Mouse (Mus musculus): ENCODE measurements at regions not wholly inside any gene's neighbourhood (a gene's known extent, or its start where the extent isn't known, plus 50 kb on each side); places are given as distances from the start of the nearest gene placed in this dataset.
A peak's percentile ranks its signal among the peaks of the same experiment; 100 is the strongest.

DNA sequence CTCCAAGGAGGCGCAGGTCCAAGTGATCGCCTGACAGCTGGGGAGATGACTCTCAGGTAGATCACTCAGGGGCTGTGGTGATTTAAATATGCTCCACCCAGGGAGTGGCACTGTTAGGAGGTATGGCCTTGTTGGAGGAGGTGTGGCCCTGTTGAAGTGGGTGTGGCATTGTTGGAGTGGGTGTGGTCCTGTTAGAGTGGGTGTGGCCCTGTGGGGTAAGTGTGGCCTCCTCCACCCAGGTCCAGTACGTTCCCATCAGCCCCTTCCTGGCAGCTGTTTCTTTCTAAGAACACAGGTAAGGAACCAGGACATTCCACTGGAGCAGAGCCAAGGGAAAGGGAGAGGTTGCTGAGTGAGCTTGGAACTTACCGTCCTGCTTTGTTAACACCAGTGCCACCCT, 125.1 kb downstream of the Cryba4 start:
- intact Hi-C loops (cut with DNase I) = no loop called here
- no peak for DNase-seq (ENCODE audit: low spot score in 2 of 2)

DNA sequence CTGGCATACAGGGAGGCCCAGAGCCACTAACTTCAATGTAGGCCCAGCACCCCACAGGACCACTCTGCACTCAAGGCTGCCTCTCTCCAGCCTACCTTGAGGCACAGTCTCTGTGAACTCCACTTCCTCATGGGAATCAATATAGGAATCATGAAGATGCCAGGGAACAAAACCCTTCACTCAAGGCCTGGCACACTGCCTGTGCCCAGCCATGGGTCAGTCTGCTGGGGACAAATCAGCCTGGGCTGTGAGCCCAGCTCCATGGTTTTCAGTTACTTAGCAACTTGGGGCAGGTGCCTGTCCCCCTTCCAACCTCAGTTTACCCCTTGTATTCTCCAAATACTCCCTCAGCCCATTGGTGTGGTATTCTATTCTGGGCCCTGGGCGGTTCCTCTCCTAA, 119.6 kb downstream of the Cryba4 start:
- intact Hi-C loops (cut with DNase I) = no loop called here
- peak; percentile 20 to 31 for DNase-seq (ENCODE audit: low spot score in 2 of 2)

DNA sequence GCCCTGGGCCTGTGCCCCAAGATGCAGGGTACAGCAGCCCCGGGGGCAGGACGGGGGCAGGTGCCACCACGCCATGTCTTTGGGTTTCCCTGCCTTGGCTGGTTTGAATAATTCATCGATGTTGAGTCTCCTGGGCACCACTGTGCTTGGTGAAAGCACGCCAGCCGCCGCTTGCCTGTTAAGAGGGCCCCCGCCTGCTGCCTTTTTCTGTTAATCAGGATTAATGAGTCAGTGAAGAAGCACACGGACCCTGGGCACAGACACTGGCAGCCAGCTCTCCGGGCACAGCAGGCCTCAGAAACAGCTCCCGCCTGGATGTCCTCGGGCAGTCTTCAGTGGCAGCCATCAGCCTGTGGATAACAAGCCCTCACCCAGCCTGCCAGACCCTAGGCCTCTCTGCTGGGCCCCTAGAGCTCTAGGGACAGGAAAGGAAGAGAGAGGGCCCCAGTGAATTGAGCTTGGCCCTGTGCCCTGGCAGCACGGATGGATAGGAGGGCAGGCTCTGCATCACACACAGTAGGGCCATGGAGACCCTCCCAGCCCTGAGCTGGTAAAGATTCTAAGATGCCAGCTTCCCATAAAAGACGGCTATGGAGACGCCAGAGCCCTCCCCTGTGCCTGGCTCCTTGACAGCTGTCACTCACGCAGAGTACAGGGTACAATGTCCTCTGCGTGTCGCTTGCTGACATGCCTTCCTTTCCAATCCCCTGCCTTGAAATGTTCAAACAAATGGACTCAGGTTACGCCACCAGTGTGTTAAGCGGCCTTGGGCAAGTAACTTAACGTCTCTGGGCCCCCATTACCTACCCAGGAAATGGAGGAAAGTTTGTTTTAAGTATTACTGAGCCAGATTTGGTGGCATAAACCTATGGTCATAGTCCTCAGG, 118.4 kb downstream of the Cryba4 start:
- DNase-seq (ENCODE audit: low spot score in 2 of 2) = peak; percentile 49 to 55
- intact Hi-C loops (cut with DNase I) = no loop called here

DNA sequence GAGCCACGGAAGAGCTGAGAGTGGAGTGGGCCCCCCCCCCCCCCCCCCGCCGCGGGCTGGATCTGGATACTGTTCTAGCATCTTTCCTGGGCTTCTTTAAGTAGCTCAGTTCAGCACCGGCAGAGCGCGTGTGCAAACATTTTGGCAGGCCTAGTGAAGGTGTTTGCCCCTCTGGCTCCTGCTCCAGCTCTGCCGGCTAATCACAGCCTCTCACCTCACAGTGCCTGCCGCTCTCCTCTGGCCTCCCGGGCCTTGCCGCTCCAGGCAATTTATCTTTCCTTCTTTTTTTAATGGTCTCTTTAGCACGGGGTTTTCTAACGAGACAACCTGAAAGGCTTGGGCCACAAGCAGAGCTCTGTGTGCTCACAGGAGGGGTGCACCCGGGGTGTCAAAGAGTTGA, 115.7 kb downstream of the Cryba4 start:
- intact Hi-C loops (cut with DNase I) = no loop called here
- no peak for DNase-seq (ENCODE audit: low spot score in 2 of 2)

DNA sequence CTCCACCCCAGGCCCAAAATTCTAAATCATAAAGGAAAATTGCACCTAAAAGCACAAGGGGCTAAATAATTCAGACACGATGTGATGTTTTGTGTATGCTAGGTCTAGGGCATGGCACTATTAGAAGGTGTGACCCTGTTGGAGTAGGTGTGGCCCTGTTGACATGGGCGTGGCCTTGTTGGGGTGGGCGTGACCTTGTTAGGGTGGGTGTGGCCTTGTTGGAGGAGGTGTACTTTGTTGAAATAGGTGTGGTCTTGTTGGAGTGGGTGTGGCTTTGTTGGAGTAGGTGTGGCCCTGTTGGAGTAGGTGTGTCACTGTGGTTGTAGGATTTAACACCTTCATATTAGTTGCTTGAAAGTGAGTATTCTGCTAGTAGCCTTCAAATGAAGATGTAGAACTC, 114.1 kb downstream of the Cryba4 start:
- intact Hi-C loops (cut with DNase I) = no loop called here
- no peak for DNase-seq (ENCODE audit: low spot score in 2 of 2)

DNA sequence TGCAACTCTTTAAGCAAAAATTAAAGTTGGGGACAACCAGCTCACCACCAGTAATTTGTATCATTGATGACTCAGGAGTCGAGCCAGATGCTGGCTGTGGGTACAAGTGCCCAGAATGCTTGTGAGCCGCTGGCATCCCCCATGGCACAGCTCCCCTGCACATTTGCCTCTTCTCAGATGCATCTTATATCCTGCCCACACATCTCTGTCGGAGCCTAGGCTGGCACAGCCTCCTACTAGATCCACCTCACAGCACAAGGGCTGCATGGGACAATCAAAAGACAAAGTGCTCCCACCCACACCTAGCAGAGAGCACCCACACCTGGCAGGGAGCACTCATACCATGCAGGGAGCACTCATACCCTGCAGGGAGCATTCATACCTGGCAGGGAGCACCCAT, 109.6 kb downstream of the Cryba4 start:
- peak; percentile 17 for DNase-seq (ENCODE audit: low spot score in 2 of 2)
- intact Hi-C loops (cut with DNase I) = no loop called here

DNA sequence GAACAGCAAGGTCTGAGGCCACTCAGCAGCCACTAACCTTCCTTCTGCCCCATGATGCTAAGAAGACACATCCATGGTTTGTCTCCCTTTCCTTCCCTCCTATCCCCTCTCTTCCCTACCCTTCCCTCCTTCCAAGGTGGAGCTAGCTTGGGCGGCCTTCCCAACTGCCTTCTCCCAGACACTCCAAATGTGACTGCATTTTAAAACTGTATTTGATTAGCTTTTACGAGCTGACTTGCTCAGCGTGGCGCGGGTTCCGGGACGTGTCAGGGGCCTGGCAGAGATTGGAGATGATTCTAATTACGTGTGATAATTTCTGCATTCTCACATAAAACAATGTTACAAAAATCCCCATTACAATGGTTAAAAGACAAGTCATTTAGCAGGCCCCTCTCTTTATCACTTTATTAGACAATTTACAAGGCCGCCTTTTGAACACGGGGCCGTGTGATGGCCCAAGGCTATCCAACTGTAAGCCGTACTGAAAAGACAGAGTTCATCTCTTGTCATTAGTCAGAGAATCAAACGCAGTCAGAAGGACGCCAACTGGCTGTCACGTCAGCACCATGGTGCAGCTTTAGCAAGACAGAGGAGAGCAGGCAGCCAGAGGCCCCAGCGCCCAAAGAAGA, 108.2 kb downstream of the Cryba4 start:
- DNase-seq (ENCODE audit: low spot score in 2 of 2) = no peak
- intact Hi-C loops (cut with DNase I) = no loop called here

DNA sequence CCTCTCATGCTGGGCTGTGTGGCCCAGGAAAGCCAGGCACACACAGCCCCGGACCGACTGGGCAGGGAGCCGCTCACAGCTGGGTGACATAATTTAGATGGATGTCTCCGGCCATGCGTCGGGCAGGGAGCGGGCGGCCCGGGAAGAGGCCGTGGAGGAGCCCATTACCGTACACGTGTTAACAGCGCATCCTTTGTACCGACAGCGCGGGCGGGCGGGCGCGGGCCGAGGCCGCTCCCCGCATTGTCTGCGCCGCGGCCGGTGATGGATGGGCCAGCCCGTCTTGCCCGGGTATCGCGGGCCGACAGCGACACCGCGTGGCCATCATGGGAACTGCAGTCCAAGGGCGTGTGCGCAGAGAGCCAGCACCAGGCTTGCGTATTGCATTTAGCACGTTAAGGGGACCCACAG, 98.6 kb downstream of the Cryba4 start:
- peak; percentile 75 to 89 for DNase-seq (ENCODE audit: low spot score in 2 of 2)
- intact Hi-C loops (cut with DNase I) = loop anchor here (2.0 to 10.0 kb wide), 2 partner anchors 739 to 879 kb away; no protein-coding TSS in a partner anchor

DNA sequence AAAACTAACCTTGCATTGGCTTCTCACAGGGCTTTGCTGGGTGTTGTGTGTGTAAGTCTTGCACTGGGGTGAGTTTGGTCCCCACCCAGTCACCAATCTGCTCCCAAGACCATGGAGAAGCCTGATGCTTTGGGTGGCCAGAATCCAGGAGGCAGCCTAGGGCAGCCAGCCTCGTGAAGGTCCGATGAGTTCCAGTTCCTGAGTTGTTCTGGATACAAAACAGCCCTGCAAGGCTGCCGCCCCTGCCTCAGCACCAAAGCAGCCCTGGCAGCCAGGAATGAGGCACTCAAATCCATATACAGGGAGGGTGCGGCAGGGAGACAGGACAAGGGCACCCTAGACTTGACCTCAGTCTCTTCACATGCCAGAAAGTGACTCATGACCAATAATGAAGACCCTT, 97.7 kb downstream of the Cryba4 start:
- DNase-seq (ENCODE audit: low spot score in 2 of 2) = no peak
- intact Hi-C loops (cut with DNase I) = loop anchor here (10.0 kb wide), 1 partner anchor 880 kb away; no protein-coding TSS in a partner anchor

DNA sequence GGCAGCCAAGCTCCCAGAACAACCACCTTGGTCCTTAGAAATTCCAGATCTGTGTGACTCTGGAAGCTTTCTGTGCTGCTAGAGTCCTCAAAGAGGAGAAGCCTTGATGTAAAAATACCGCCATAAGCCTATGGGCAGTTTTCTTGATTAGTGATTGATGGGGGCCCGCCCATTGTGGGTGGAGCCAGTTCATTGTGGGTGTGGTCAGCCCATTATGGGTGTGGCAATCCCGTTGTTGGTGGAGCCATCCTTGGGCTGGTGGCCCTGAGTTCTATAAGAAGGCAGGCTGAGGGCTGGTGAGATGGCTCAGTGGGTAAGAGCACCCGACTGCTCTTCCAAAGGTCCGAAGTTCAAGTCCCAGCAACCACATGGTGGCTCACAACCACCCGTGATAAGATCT, 97.3 kb downstream of the Cryba4 start:
- intact Hi-C loops (cut with DNase I) = loop anchor here (10.0 kb wide), 1 partner anchor 880 kb away; no protein-coding TSS in a partner anchor
- DNase-seq (ENCODE audit: low spot score in 2 of 2) = no peak

DNA sequence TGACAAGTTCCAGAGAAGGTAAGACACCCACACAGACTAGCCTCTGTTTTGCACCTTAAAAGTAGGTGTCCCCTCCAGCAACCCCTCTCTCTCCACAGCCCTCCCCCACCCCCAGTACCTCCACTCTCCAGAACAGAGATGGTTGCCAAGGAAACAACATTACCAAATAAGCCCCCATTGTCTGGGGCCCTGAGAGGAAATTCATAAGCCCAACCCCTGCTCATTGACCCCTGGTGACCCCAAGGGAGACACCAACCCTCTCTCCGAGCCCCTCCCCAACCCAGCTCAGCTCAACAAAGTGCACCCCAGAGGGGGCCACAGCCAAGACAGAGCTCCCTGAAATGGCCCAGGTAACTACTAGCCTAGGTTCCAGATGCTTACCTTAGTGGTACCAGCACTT, 96.3 kb downstream of the Cryba4 start:
- intact Hi-C loops (cut with DNase I) = loop anchor here (10.0 kb wide), 1 partner anchor 881 kb away; no protein-coding TSS in a partner anchor
- no peak for DNase-seq (ENCODE audit: low spot score in 2 of 2)

DNA sequence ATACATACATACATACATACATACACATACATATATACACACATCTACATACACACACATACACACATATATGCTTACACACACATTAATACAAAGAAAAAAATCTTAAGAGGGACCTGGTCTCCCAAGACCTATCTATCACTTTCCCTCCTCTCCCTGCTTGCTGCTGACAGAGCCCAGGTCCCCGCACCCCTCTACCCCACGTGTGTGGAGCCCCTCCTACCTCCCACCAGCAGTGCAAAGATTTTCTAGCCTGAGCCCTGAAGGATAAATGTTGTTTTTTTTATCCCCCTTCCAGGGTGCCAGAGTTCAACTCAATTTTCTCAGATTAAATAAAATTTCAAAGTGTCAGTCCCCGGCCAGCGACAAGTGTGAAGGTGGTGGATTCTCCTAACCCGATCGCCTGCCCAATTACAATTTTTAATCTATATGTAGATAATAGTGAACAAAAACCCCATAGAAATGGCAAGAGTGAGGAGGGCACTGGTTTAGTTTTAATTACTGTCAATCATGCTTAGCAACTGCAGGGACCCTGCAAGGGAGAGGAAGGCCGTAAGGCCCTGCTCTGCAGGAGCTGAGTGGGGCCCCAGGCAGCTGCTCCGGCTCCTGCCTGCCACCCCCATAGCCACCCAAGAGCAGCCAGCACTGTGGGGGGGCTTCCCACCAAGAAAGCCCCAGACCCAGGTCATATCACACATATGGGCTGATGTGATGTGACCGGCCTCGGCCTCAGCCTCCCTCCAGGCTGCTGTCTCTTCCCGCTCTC, 85.7 kb downstream of the Cryba4 start:
- intact Hi-C loops (cut with DNase I) = no loop called here
- DNase-seq (ENCODE audit: low spot score in 2 of 2) = no peak

DNA sequence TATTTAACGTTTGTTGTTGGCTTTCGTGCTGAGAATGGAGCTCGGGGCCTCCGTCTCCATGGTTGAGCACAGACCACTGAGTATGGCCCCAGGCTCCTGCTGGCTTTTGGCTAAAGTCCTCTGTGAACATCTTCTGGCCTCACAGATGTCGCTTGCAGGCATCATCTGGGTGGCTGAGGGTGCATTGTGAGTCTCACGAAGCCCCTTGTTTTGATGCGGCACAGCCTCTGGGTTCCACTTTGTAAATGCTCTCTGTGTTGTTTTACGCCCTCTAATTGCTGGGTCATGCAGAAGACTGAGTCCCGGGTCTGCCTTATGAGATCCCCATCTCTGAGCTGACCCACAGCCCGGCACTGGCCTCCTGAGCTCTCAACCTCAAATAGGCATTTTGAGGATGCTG, 84.5 kb downstream of the Cryba4 start:
- no peak for DNase-seq (ENCODE audit: low spot score in 2 of 2)
- intact Hi-C loops (cut with DNase I) = no loop called here

DNA sequence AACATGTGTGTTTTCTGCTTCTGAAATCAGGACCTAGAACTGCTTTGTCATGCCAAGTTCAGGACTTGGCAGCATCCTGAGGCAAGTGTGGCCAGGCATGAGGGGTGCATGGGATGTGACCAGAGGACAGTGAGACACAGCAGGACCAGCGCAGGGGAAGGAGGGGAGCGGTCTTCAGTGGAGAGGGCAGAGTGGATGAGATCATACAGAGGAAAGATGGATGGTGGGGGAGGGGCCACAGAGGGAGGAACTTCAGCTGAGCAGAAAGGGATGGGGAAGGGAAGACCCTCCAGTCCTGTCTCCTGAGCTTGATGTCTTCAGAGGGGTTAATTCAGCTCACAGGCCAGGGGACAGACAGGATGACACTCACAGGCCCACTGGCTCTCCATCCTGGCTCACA, 81.0 kb downstream of the Cryba4 start:
- no peak for DNase-seq (ENCODE audit: low spot score in 2 of 2)
- intact Hi-C loops (cut with DNase I) = no loop called here

DNA sequence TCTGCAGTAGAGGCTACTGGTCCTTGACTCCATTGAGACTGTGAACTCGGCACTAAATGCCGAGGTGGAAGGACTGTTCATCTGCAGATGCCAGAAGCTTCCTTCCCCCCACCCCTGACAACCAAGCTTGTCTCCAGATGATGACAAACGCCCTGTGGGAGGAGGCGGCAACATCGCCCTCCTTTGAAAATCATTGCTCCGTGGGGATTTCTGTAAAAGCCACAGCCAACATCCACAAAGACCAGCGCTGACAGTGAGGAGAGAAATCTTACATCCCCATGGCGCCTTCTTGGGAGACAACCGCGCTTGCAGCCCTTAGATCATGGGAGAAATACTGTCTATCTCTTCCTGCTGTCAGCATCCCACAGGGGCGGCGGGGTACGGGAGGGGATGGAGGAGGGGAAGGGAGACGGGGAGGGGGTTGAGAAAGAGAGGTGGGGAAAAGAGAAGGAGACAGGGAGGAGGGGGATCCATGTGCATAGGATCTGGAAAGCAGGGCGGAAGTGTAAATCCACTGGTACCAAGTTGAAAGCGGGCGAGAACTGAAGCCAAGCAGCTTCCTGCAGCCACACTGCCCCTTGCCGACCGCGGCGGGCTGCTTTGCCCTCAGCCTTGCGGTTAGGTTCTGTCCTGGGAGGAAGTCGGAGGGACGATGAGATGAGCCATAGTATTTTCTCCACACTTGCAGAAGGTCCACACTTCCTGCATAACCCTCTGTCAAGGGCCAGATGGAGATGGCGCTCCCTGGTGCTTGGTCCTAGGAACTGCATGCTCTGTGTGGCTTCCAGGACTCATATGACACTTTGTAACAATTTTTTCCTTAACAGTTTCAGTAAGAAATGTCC, 72.9 kb downstream of the Cryba4 start:
- peak; percentile 30 to 37 for DNase-seq (ENCODE audit: low spot score in 2 of 2)
- intact Hi-C loops (cut with DNase I) = no loop called here

DNA sequence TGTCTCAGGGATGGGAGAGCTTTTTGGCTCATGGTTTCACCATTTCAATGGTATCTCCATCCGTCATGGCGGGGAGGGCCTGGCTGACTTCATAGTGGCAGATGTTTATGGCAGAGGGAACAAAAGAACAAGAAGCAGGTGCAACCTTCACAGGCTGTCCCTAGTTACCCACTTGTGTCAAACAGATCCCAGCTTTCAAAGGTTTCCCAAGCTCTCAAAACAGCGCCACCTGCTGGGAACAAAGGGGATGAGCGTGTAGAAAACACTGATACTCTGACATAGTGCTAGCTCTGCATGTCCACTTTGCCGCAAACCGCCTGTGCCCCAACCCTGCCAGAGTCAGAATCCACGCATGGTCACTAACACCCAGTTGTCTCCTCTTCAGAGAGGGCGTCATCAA, 69.5 kb downstream of the Cryba4 start:
- peak; percentile 44 to 46 for DNase-seq (ENCODE audit: low spot score in 2 of 2)
- intact Hi-C loops (cut with DNase I) = no loop called here

DNA sequence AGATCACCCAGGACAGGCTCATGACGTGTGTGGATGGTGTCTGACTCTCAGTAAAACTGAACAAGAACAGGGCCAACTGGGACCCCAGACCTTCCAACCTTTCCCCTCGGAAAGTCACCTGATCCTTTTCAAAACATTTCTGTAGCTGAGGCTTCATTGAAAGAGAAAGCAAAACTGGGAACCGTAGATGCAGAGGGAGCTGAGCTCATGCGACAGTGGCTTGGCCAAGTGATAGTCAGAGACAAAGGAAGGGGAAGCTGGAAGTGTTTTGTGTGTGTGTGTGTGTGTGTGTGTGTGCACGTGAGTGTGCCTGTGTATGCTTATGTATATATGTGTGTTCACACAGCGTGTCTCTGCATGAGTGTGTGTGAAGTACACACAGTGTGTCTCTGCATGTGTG, 56.7 kb downstream of the Cryba4 start:
- intact Hi-C loops (cut with DNase I) = no loop called here
- DNase-seq (ENCODE audit: low spot score in 2 of 2) = no peak
